Mouse (Mus musculus) lung, postnatal 25 days (tissue): ENCODE measurements around the gene Snrnp35.

ENCODE experiments used
- DNase-seq: peaks from one replicate; pipeline ENCODE4 v3.0.0; 2022; ENCODE audit warnings: low spot score

The Snrnp35 gene

GRCm38 (mm10) chr5:124501541-124501940 is 18.6 kb downstream of the Snrnp35 start:
- no peak for DNase-seq

DNA sequence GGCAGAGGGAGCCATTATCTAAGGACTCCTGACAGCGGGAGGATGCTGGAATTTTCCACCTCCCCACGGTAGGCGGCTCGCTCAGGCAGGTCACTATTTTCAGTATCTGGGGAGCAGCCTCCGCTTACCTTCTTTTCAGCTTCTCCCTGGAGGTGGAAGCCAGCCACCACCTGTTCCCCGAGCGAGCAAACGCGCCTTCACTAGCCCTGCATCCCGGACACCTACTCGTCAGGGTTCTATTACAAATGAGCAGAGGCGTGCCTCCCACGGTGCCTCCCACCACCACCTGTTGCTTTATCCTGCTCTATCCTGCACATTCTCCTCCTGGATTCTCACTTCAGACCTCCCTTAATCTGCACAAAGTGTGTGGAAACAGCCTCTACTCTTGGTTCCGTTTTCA is 20.8 kb downstream of the Snrnp35 start:
- no peak for DNase-seq

- no peak for DNase-seq
These were observed 22.3 kb downstream of the Snrnp35 start for GRCm38 (mm10) chr5:124505235-124505634.

GRCm38 (mm10) chr5:124506731-124507359 is 23.9 kb downstream of the Snrnp35 start:
- DNase-seq, result peak; percentile 57

DNA sequence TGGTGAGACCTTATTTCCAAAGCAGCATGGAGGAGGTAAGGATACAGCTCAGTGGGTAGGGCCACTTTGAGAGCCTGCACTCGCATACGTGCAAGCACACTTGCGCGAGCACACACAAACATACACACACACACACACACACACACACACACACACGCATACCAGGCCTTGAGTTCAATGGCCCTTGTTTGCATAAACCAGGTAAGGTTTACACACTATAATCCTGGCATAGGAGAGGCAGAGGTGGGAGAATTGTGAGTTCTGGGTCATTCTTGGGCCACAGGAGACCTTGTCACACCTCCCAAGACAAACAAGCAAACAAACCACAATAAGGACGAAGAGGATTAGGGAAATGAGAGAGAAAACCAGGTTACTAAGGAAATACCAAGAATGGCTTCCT is 26.3 kb downstream of the Snrnp35 start:
- DNase-seq, result no peak

DNA sequence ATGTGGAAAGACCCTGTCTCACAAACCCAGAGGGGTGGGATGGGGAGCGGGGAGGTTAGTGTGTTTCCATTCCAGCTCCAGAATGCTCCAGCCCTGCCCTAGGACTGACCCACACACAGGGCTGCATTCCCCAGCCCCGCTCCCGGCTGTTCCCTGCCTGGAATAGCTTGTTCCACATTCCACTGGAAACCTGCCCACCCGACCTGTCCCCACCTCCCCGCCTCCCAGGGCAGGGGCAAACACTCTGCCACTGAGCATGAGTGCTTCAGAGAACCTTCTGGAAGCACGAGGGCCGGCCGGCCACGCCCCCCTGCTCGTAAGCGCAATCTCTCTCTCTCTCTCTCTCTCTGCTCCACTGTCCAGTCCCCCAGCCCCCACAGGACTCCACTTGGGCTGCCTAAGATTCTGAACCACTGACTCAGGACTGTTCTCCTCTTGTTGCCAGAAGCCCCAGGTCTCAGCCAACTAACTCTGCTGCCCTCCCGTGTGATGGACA is 26.9 kb downstream of the Snrnp35 start:
- DNase-seq, result peak; percentile 91

GRCm38 (mm10) chr5:124510536-124511050 is 27.7 kb downstream of the Snrnp35 start:
- DNase-seq, result no peak

DNA sequence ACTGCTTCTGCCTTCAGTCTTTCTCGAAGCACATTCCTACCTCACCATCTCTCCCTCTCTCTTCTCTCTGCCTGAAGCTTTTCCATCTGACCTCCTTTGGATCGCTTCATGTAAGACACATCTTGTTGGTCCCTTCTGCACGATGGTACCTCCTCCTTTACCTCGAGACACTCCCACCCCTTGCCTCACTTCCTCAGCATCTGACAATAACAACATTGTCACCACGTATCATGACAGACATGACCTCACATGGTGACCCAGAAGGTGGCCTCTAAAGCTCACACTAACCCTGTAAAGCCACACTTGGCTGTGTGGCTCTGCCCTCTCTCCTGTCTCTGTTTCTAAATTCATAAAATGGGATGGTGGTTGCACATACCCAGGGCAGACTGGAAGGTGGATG is 32.9 kb downstream of the Snrnp35 start:
- no peak for DNase-seq

DNA sequence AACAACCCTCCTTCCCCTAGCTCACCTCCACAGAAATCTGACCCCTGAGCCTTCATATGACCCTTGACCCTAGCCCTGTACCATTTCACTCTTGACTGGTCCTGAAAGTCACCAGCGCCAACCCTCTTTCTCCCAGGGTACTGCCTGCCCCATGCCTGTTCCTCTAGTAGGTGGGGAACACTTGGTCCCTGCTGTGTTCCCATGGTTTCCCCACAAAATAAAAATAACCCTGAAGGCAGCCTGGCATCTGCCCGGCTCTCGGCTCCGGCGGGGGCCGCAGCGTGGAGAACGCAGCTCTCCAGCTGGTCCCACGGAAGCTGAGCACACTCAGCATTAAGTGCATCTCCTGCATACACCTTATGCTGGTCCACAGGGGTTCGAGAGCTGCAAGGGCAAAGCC is 35.7 kb downstream of the Snrnp35 start:
- no peak for DNase-seq

GRCm38 (mm10) chr5:124521588-124521987 is 38.7 kb downstream of the Snrnp35 start:
- DNase-seq, result no peak

- DNase-seq, result no peak
These were observed 40.1 kb downstream of the Snrnp35 start for GRCm38 (mm10) chr5:124523032-124523431.

GRCm38 (mm10) chr5:124524943-124525342 is 42.0 kb downstream of the Snrnp35 start:
- no peak for DNase-seq

GRCm38 (mm10) chr5:124528351-124528750 is 45.4 kb downstream of the Snrnp35 start:
- DNase-seq, result no peak

DNA sequence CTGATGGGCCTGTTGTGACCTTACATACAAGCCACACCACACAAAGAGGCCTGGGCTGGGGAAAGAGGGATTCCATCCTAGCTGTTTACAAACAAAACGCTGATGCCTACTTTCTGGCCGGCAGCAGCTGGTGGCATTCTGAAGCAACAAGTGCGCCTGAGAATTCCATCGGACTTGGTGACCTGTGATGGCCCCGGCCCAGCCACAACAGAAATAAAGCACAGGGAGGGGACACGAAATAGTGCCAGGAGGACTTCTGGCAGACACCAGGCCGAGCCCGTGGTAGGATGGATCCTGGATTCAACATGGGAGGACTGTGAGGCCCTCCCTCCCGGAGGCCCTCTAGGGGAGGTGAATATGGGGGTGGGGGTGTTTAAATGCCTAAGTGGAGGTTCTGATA is 45.9 kb downstream of the Snrnp35 start:
- DNase-seq, result no peak

DNA sequence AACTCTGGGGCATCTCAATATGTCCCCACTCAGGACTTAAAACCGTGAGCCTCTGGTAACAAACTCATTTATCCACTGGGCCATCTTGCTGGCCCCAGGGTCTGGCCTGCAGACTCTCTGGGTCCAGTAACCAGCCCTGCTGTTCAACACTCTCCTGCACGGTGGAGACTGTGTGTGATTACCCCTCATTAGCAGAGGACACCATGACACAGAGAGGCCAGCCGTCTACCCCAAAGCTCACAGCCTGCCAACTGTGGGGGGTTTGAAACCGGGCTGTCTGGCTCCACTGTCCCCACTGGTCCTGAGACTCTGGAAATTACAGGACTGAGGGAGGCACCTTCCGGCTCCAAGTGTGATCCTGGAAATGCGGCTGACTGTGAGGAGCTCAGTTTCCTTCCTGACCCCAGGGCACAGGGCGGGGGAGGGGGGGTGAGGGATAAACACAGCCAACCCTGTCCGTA is 46.3 kb downstream of the Snrnp35 start:
- DNase-seq, result no peak

DNA sequence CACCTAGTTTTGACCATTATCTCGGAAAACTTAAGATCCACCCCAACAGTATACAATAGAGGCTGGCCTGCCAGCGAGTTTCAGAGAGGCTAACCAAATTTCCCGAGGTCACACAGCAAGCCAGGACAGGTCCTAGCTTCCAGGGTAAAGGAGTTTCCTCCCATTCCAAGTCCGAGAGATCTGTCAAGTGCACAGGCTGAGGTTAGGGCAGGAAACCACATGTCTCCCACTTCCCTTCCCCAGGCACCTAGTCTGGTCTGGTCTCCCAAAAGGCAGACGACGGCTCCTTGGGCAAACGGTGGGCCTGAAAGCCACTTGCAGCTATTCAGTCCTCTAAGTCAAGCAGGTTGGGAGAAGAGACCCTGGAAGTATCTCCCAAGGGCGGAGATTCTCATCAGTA is 46.8 kb downstream of the Snrnp35 start:
- no peak for DNase-seq

- DNase-seq, result peak; percentile 81
These were observed 48.0 kb downstream of the Snrnp35 start, which contains the start of gene Rilpl1 for GRCm38 (mm10) chr5:124530655-124531582. TSS of gene Rilpl1 (minus strand) at chr5:124531391.

- no peak for DNase-seq
These were observed 48.6 kb downstream of the Snrnp35 start for GRCm38 (mm10) chr5:124531583-124531930.

DNA sequence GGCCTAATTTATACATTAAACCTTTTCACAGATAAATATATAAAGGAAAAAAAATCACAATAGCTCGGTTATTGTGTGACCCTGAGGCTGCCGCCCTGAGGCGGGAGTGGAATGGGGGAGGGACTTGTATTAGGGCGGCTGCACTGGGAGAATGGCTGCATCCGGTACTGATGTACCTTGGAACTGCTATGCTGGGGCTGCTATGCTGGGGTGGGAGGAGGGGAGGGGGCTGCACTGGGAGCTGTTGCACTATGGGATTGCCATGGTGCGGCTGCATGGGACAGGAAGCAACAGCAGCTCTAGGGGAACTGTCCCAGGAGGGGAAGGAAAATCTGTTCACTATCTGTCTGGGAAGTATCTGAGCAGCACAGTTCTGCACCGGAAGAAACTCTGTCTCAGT is 49.5 kb downstream of the Snrnp35 start:
- no peak for DNase-seq

GRCm38 (mm10) chr5:124535016-124535415 is 52.1 kb downstream of the Snrnp35 start:
- no peak for DNase-seq

- DNase-seq, result peak; percentile 61
These were observed 53.8 kb downstream of the Snrnp35 start for GRCm38 (mm10) chr5:124536776-124537175.

GRCm38 (mm10) chr5:124538813-124539792 is 56.2 kb downstream of the Snrnp35 start:
- peak; percentile 85 for DNase-seq
